Mouse (Mus musculus): ENCODE measurements around the gene Gm42878. TPM values are rescaled to one million over a fixed set of nuclear protein-coding genes. Genes with fewer than 3 reads are reported as not detected.

Gm42878 gene
- polyA plus RNA-seq, 1 experiment from 2014 or later = not detected

GRCm38 (mm10) chr5:121541235-121541634, 4.0 kb downstream of the Gm42878 start:
- Histone ChIP-seq H3K27me3 (ENCODE audit: control insufficient read depth, insufficient read depth, low read length) (0 out of 2 replicates have a peak, but pooled peaks cover 2% of the 10 kb centered on the region), H3K36me3 (ENCODE audit: control insufficient read depth, insufficient read depth, low read length) (peaks cover 7% of the 10 kb centered on the region; the same call in 1 of the 2 replicates), H3K4me1 (ENCODE audit: control insufficient read depth, insufficient read depth, low read length) (peaks cover 17% of the 10 kb centered on the region), H3K27ac (ENCODE audit: low read depth, low read length) (no peak overlapping the region), H3K4me2 (ENCODE audit: low read depth, low read length) (no peak overlapping the region), H3K9ac (replicated peaks; ENCODE audit: low read depth, low read length) (no peak overlapping the region), H3K9me3 (ENCODE audit: control insufficient read depth, low read length) (no peaks in the 10 kb centered on the region), H3K4me3 (ENCODE audit: low read depth, low read length) (no peak overlapping the region)
- no peak for ATAC-seq (ENCODE audit: low read depth)
- 82% methylated on average over 7 of the region's 7 CpGs for WGBS

DNA sequence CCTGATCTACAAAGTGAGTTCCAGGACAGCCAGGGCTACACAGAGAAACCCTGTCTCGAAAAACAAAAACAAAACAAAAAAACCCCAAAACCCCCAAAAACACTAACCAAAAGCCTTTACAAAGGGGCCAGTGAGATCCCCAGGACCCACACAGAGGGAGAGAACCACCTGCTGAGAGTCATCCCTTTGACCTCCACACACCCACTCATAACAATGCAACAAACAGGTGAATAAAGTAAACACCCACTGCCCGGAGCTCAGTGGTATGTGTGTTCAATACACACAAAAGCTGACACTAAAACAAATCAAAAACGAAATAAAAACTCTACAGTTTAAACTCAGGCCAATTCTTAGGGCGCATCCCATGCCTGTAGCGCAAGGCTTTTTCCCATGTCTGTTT, 5.2 kb downstream of the Gm42878 start:
- 0 out of 2 replicates have a peak, but pooled peaks cover 1% of the 10 kb centered on the region for H3K27me3 ChIP-seq (ENCODE audit: control insufficient read depth, insufficient read depth, low read length)
- H3K9ac ChIP-seq (replicated peaks; ENCODE audit: low read depth, low read length) = no peak overlapping the region
- peaks cover 7% of the 10 kb centered on the region; the same call in 1 of the 2 replicates for H3K36me3 ChIP-seq (ENCODE audit: control insufficient read depth, insufficient read depth, low read length)
- no peak overlapping the region for H3K4me3 ChIP-seq (ENCODE audit: low read depth, low read length)
- WGBS = 94% methylated on average over 5 of the region's 5 CpGs
- H3K27ac ChIP-seq (ENCODE audit: low read depth, low read length) = no peak overlapping the region
- H3K4me2 ChIP-seq (ENCODE audit: low read depth, low read length) = no peak overlapping the region
- no peaks in the 10 kb centered on the region for H3K9me3 ChIP-seq (ENCODE audit: control insufficient read depth, low read length)
- H3K4me1 ChIP-seq (ENCODE audit: control insufficient read depth, insufficient read depth, low read length) = peaks cover 17% of the 10 kb centered on the region
- no peak for ATAC-seq (ENCODE audit: low read depth)

- 77% methylated on average over 2 of the region's 2 CpGs for WGBS
- H3K9me3 ChIP-seq (ENCODE audit: control insufficient read depth, low read length) = no peaks in the 10 kb centered on the region
- no peaks in the 10 kb centered on the region for H3K4me1 ChIP-seq (ENCODE audit: control insufficient read depth, insufficient read depth, low read length)
- no peak overlapping the region for H3K27ac ChIP-seq (ENCODE audit: low read depth, low read length)
- no peak overlapping the region for H3K4me3 ChIP-seq (ENCODE audit: low read depth, low read length)
- ATAC-seq (ENCODE audit: low read depth) = no peak
- H3K4me2 ChIP-seq (ENCODE audit: low read depth, low read length) = no peak overlapping the region
- H3K9ac ChIP-seq (replicated peaks; ENCODE audit: low read depth, low read length) = no peak overlapping the region
- peaks cover 24% of the 10 kb centered on the region for H3K36me3 ChIP-seq (ENCODE audit: control insufficient read depth, insufficient read depth, low read length)
- H3K27me3 ChIP-seq (ENCODE audit: control insufficient read depth, insufficient read depth, low read length) = no peaks in the 10 kb centered on the region
Observed at GRCm38 (mm10) chr5:121537588-121537987, 7.7 kb downstream of the Gm42878 start.

DNA sequence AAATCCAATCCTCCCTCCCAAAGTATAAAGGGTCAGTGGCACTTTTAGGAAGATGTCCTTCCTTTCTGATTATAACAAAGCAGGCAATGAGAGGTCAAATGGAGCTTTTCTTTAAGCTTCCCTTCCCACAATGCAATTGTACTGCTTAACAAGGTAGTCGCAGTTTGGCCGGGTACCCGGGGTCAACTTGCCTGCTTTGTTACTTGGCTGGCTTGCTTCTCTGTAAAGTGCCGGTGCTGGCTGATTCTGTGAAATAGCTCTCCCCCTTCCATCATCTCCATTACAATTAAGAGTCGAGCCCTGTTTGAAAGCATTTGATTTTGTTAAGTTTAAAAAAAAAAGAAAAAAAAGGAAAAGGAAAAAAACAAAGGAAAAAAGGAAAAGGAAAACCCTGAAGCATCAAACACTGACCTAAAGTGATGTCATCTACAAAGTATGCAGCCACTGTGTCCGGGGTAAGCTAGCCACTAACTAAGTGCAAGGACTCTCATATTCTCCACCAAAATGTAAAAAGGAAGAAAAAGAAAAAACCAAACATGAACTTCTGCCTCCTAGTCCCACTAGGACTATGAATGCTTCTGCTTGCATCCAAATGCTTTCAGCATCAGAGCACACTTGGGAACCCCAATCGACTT, 8.2 kb downstream of the Gm42878 start:
- no peaks in the 10 kb centered on the region for H3K4me1 ChIP-seq (ENCODE audit: control insufficient read depth, insufficient read depth, low read length)
- H3K27ac ChIP-seq (ENCODE audit: low read depth, low read length) = no peak overlapping the region
- H3K9ac ChIP-seq (replicated peaks; ENCODE audit: low read depth, low read length) = no peak overlapping the region
- no peaks in the 10 kb centered on the region for H3K27me3 ChIP-seq (ENCODE audit: control insufficient read depth, insufficient read depth, low read length)
- H3K36me3 ChIP-seq (ENCODE audit: control insufficient read depth, insufficient read depth, low read length) = peaks cover 30% of the 10 kb centered on the region
- H3K9me3 ChIP-seq (ENCODE audit: control insufficient read depth, low read length) = no peaks in the 10 kb centered on the region
- WGBS = 63% methylated on average over 7 of the region's 7 CpGs
- no peak overlapping the region for H3K4me2 ChIP-seq (ENCODE audit: low read depth, low read length)
- no peak for ATAC-seq (ENCODE audit: low read depth)
- no peak overlapping the region for H3K4me3 ChIP-seq (ENCODE audit: low read depth, low read length)

DNA sequence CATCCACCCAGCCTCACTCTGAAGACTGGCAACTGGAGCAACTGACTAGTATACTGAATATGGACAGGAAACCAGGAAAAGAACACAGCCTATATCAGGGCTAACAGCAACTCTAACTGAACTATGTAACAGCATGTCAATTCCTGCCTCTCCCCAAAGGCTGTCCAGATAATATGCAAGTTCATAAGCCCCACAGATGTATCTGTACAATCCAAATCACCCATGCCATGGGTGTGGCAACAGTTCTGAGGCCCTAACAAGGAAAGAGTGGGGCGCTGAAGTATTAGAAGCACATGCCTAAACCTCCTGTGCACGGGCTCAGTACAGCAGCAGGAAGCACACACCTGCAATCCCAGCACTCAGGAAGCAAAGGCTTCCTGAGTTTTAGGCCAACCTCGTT, 10.2 kb downstream of the Gm42878 start:
- H3K4me1 ChIP-seq (ENCODE audit: control insufficient read depth, insufficient read depth, low read length) = no peaks in the 10 kb centered on the region
- no peaks in the 10 kb centered on the region for H3K27me3 ChIP-seq (ENCODE audit: control insufficient read depth, insufficient read depth, low read length)
- no peak overlapping the region for H3K9ac ChIP-seq (replicated peaks; ENCODE audit: low read depth, low read length)
- no peak overlapping the region for H3K27ac ChIP-seq (ENCODE audit: low read depth, low read length)
- H3K4me3 ChIP-seq (ENCODE audit: low read depth, low read length) = no peak overlapping the region
- H3K36me3 ChIP-seq (ENCODE audit: control insufficient read depth, insufficient read depth, low read length) = peaks cover 37% of the 10 kb centered on the region
- no peak overlapping the region for H3K4me2 ChIP-seq (ENCODE audit: low read depth, low read length)
- ATAC-seq (ENCODE audit: low read depth) = no peak
- H3K9me3 ChIP-seq (ENCODE audit: control insufficient read depth, low read length) = no peaks in the 10 kb centered on the region
- 99% methylated on average over 3 of the region's 3 CpGs for WGBS

DNA sequence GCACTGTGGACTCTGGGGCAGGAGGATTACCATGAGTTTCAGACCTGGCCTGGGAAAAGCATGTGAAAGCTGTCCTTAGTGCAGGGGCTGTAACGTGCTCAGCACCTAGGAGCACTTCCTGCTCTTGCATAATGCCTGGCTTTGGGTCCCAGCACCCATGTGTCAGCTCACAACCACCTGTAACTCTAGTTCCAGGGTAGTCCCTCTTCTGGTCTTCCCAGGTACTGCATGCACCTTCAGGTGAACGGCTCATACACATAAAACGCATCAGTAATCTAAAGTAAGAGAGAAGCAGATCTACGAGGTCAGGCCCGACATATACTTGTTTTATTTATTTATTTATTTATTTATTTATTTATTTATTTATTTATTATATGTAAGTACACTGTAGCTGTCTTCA, 10.8 kb downstream of the Gm42878 start:
- Histone ChIP-seq H3K27ac (ENCODE audit: low read depth, low read length) (no peak overlapping the region), H3K4me1 (ENCODE audit: control insufficient read depth, insufficient read depth, low read length) (no peaks in the 10 kb centered on the region), H3K9ac (replicated peaks; ENCODE audit: low read depth, low read length) (no peak overlapping the region), H3K27me3 (ENCODE audit: control insufficient read depth, insufficient read depth, low read length) (no peaks in the 10 kb centered on the region), H3K4me3 (ENCODE audit: low read depth, low read length) (no peak overlapping the region), H3K36me3 (ENCODE audit: control insufficient read depth, insufficient read depth, low read length) (peaks cover 41% of the 10 kb centered on the region), H3K4me2 (ENCODE audit: low read depth, low read length) (no peak overlapping the region), H3K9me3 (ENCODE audit: control insufficient read depth, low read length) (no peaks in the 10 kb centered on the region)
- WGBS = 97% methylated on average over 5 of the region's 5 CpGs
- ATAC-seq (ENCODE audit: low read depth) = no peak

- H3K9me3 ChIP-seq (ENCODE audit: control insufficient read depth, low read length) = no peaks in the 10 kb centered on the region
- H3K4me3 ChIP-seq (ENCODE audit: low read depth, low read length) = no peak overlapping the region
- 69% methylated on average over 8 of the region's 8 CpGs for WGBS
- H3K27ac ChIP-seq (ENCODE audit: low read depth, low read length) = no peak overlapping the region
- no peak for ATAC-seq (ENCODE audit: low read depth)
- peaks cover 59% of the 10 kb centered on the region for H3K36me3 ChIP-seq (ENCODE audit: control insufficient read depth, insufficient read depth, low read length)
- H3K4me2 ChIP-seq (ENCODE audit: low read depth, low read length) = no peak overlapping the region
- H3K4me1 ChIP-seq (ENCODE audit: control insufficient read depth, insufficient read depth, low read length) = no peaks in the 10 kb centered on the region
- H3K9ac ChIP-seq (replicated peaks; ENCODE audit: low read depth, low read length) = no peak overlapping the region
- no peaks in the 10 kb centered on the region for H3K27me3 ChIP-seq (ENCODE audit: control insufficient read depth, insufficient read depth, low read length)
Observed at GRCm38 (mm10) chr5:121526961-121527360, 18.3 kb downstream of the Gm42878 start.

DNA sequence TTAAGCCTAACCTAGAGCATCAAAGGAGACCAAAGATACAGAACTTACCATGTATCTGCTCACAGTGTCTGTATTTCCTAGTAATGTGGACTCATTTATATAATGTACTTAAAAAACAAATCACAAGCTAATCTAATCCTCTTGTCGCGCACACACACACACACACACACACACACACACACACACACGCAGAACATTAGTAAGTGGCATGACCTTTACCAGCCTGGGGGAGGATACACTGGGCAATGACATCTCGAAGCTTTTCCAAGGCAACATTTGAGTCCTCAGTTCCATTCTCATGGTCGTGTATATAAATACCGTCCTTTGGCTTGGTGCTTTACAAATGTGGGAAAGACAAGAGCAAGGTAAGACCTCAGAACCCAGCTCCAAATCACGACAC, 18.8 kb downstream of the Gm42878 start:
- 89% methylated on average over 7 of the region's 7 CpGs for WGBS
- no peak for ATAC-seq (ENCODE audit: low read depth)
- no peak overlapping the region for H3K9ac ChIP-seq (replicated peaks; ENCODE audit: low read depth, low read length)
- no peaks in the 10 kb centered on the region for H3K27me3 ChIP-seq (ENCODE audit: control insufficient read depth, insufficient read depth, low read length)
- no peaks in the 10 kb centered on the region for H3K9me3 ChIP-seq (ENCODE audit: control insufficient read depth, low read length)
- no peak overlapping the region for H3K4me3 ChIP-seq (ENCODE audit: low read depth, low read length)
- H3K4me1 ChIP-seq (ENCODE audit: control insufficient read depth, insufficient read depth, low read length) = no peaks in the 10 kb centered on the region
- H3K36me3 ChIP-seq (ENCODE audit: control insufficient read depth, insufficient read depth, low read length) = peaks cover 57% of the 10 kb centered on the region
- no peak overlapping the region for H3K27ac ChIP-seq (ENCODE audit: low read depth, low read length)
- no peak overlapping the region for H3K4me2 ChIP-seq (ENCODE audit: low read depth, low read length)

DNA sequence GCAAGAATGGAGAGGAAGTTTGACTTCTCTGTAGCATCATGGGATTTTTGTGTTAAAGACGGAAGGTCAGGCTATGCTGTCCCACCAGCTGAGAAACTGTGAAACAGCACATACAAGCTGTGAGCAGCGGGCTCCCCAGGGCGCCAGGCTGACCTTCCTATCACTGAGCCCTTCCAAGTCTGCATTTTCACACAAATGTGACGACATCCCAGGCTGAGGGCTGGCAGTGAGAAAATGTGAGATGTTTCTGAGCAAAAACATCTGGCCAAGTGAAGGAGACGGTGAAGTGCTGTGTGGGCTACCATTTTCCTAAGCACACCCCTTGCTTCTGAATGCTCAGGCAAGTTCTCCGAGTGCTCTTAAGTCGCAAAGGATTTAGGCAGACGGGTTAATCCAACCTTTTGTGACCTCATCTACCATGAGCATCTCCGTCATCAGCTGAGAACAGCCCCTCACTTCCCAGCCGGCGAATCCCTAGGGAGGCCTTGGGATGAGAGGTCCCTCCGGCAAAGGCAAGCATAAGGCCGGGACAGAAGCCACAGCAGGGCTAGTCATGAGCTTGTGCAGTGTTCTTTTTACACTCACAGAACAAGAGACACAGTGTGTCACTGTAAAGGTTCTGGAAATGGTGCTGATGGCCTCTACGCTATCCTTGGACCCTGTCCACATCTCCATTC, 19.4 kb downstream of the Gm42878 start:
- WGBS = 90% methylated on average over 14 of the region's 14 CpGs
- Histone ChIP-seq H3K9ac (replicated peaks; ENCODE audit: low read depth, low read length) (no peak overlapping the region), H3K27ac (ENCODE audit: low read depth, low read length) (no peak overlapping the region), H3K36me3 (ENCODE audit: control insufficient read depth, insufficient read depth, low read length) (peaks cover 61% of the 10 kb centered on the region), H3K4me3 (ENCODE audit: low read depth, low read length) (no peak overlapping the region), H3K9me3 (ENCODE audit: control insufficient read depth, low read length) (no peaks in the 10 kb centered on the region), H3K4me1 (ENCODE audit: control insufficient read depth, insufficient read depth, low read length) (no peaks in the 10 kb centered on the region), H3K4me2 (ENCODE audit: low read depth, low read length) (no peak overlapping the region), H3K27me3 (ENCODE audit: control insufficient read depth, insufficient read depth, low read length) (no peaks in the 10 kb centered on the region)
- no peak for ATAC-seq (ENCODE audit: low read depth)
